18 mouse cellular contexts compared by ENCODE assay signal in genomic region chr1:192781256-192781655, GRCm38 (mm10). TPM values are rescaled to one million over a fixed set of nuclear protein-coding genes. Genes with fewer than 3 reads are reported as not detected.
DNase-seq lines count a peak whose midpoint lies in the region; ATAC-seq and TF ChIP-seq lines count a peak whose summit lies in the region.
"Had no signal": no experiment of that assay in that cellular context is flagged by ENCODE, and none has a peak within 500 bp of the region (broad histone marks: within the 10 kb centered on the region; RNA-seq: fewer than 3 reads in every experiment).

No protein-coding gene starts in this region.

- in situ Hi-C loops in Patski (cut with MboI; ENCODE audit: low pct_unique_long_range_greater_than_20kb) = loop anchor here (5.0 to 25.0 kb wide), 3 partner anchors 54 to 331 kb away; no protein-coding TSS in a partner anchor

- H3K4me1 ChIP-seq in kidney, postnatal 0 days (replicated peaks; ENCODE audit: insufficient read depth, low read length) = peaks cover 5% of the 10 kb centered on the region; the same call in 1 of the 2 replicates

- POLR2A ChIA-PET in Patski (lab: Charles Lee) = no interaction called here

- no peaks in the 10 kb centered on the region for H3K36me3 ChIP-seq in kidney, postnatal 0 days (ENCODE audit: insufficient read depth, low read length)
- H3K36me3 ChIP-seq: embryonic facial prominence, embryonic 10.5 days; forebrain, embryonic 15.5 days; heart, embryonic 12.5 days; hindbrain, embryonic 10.5 days had no signal

- H3K27ac ChIP-seq in kidney, postnatal 0 days = no peak overlapping the region
- H3K27ac ChIP-seq: embryonic facial prominence, embryonic 10.5 days; forebrain, embryonic 15.5 days; heart, adult 2 months; hindbrain, embryonic 10.5 days; hindbrain, embryonic 14.5 days had no signal

- DNase-seq in kidney, postnatal 0 days (ENCODE audit: low spot score) = no peak
- DNase-seq in kidney, postnatal 36 days = no peak
- peak; percentile 53 for DNase-seq in MN1 (ENCODE audit: low spot score)
- peak; percentile 62 for DNase-seq in Patski (ENCODE audit: low read depth, low spot score)
- DNase-seq in layer of hippocampus, adult 9-11 months = no peak
- DNase-seq in adrenal gland, postnatal 14 days = no peak
- no peak for DNase-seq in cerebellum, postnatal 25 days
- DNase-seq: adrenal gland, postnatal 10 days; cerebellum, adult 11-12 months; cerebellum, adult 9-10 months; gastrocnemius, postnatal 10 days; heart, adult 2 months had no signal

- H3K9me3 ChIP-seq in kidney, postnatal 0 days (replicated peaks; ENCODE audit: low read length) = no peaks in the 10 kb centered on the region
- H3K9me3 ChIP-seq: embryonic facial prominence, embryonic 10.5 days; forebrain, embryonic 15.5 days; heart, embryonic 12.5 days; hindbrain, embryonic 10.5 days had no signal

- no peaks in the 10 kb centered on the region for H3K27me3 ChIP-seq in kidney, postnatal 0 days (ENCODE audit: insufficient read depth, low read length)
- H3K27me3 ChIP-seq in Patski = no peaks in the 10 kb centered on the region
- H3K27me3 ChIP-seq: forebrain, embryonic 15.5 days; heart, embryonic 12.5 days had no signal

- H3K4me3 ChIP-seq in kidney, postnatal 0 days (replicated peaks; ENCODE audit: low read depth, low read length) = no peak overlapping the region
- H3K4me3 ChIP-seq: embryonic facial prominence, embryonic 10.5 days; erythroblast, embryonic 14.5 days; forebrain, embryonic 15.5 days; heart, adult 2 months; heart, embryonic 12.5 days; hindbrain, embryonic 10.5 days had no signal

- no peak overlapping the region for H3K4me2 ChIP-seq in kidney, postnatal 0 days (ENCODE audit: low read length)
- H3K4me2 ChIP-seq: forebrain, embryonic 15.5 days; heart, embryonic 12.5 days; hindbrain, embryonic 14.5 days had no signal

- CTCF ChIA-PET in Patski (lab: Charles Lee) = interaction anchor here (1.6 kb wide), 1 partner anchor 55 kb away, joined by 6 read pairs; no protein-coding TSS in a partner anchor

- no peak for TF ChIP-seq CTCF in kidney, postnatal 0 days (IDR thresholded peaks at IDR 0.05; ENCODE audit: low read depth)
- TF ChIP-seq CTCF in Patski (IDR thresholded peaks at IDR 0.05) = no peak

- ATAC-seq in kidney, postnatal 0 days (replicated peaks; ENCODE audit: low FRiP score, low read depth) = peak; percentile 85
- ATAC-seq in Patski = peak; percentile 70
- ATAC-seq: forebrain, embryonic 15.5 days had no signal

- H3K9ac ChIP-seq in kidney, postnatal 0 days (ENCODE audit: low read depth, low read length) = no peak overlapping the region
- H3K9ac ChIP-seq: forebrain, embryonic 15.5 days; heart, embryonic 12.5 days; hindbrain, embryonic 14.5 days had no signal

RNA-seq across cellular contexts. Expression of gene Hhat, which starts 10.2 kb away (rescaled TPM):
- 11.9 and 13.5 TPM in 2 replicates for polyA plus RNA-seq in kidney, postnatal 0 days (2015; fragmentation: Nextera tagmentation; extraction: Ambion mirVana)
- polyA plus RNA-seq in Patski (2021) = 5.2 TPM
- total RNA-seq in adrenal gland, postnatal 14 days (2021) = 4.6 TPM in 2 replicates
- polyA plus RNA-seq: erythroblast, embryonic 14.5 days had no signal

Comparison
In these comparisons a context has a peak if more than half of its experiments do, and no peak if none do; other contexts are left out.
1. DNase-seq: peak in MN1 (single experiment) and Patski (single experiment); none in kidney, postnatal 0 days (single experiment), kidney, postnatal 36 days (0 of 2), layer of hippocampus, adult 9-11 months (single experiment), adrenal gland, postnatal 14 days (single experiment) and cerebellum, postnatal 25 days (0 of 2).